Mouse (Mus musculus) small intestine, adult 2 months (tissue): ENCODE data around the gene Abca2.

Experiments
- CTCF ChIP-seq: fragments of 200-500 bp; IDR thresholded peaks from 2 replicates; pipeline ENCODE4 v1.5.1; 2012; ENCODE audit warnings: low read depth, mild to moderate bottlenecking, control low read depth, inconsistent platforms, low read length, moderate library complexity, mixed read lengths; ENCODE audit not compliant: insufficient replicate concordance, insufficient read length; ENCODE audit errors: extremely low read depth
- POLR2A ChIP-seq: fragments of 200-500 bp; IDR thresholded peaks from 2 replicates; pipeline ENCODE4 v1.6.1; 2012; ENCODE audit warnings: low read depth, mild to moderate bottlenecking, control low read depth, inconsistent platforms, low read length, moderate library complexity

- TF ChIP-seq CTCF (peak; percentile 78; the same call in 1 of the 2 replicates), POLR2A (no peak)
These were observed 26.0 kb upstream of the Abca2 start for GRCm38 (mm10) chr2:25402377-25402971.
